Mouse (Mus musculus) erythroblast, embryonic 14.5 days (primary cell): Measurements from ENCODE around the gene Por.

Source experiments
- GATA1 ChIP-seq: IDR thresholded peaks from 2 replicates; pipeline ENCODE4 v1.6.1; 2012; ENCODE audit warnings: low read length, inconsistent platforms, mixed read lengths
- TAL1 ChIP-seq: IDR thresholded peaks from 3 replicates; pipeline ENCODE4 v1.6.1; 2012; ENCODE audit warnings: low read length, inconsistent platforms, mixed read lengths

DNA sequence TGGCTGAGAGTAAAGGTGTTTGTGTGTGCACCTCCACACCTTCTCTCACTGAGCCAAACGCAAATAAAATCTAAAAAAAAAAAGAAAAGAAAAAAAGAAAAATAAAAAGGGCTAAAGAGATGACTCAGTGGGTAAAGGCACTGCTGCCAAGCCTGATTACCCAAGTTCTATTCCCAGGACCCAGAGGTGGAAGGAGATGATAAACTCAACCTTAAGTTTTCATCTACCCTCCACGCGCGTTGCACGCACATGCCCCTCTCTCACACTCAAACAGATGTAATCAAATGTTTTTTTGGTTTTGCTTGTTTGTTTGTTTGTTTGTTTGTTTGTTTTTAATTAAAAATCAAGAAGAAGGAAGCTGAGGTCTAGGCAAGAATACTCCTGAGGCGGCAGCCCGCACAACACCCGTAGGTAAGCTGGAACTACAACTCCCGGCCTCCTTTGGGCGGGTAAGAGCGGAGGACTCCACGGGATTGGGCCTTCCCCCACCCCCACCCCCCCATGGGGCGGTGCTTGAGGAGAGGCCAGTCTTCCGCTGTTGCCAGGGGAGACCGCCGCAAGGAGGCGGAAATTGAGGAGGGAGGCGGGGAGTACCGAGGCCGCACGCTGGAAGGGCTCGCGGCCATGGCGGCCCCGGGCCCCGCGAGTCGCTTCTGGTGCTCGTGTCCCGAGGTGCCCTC, 37.6 kb upstream of the Por start, which contains the start of gene Rhbdd2:
- TF ChIP-seq GATA1: no peak
- no peak for TF ChIP-seq TAL1
